Mouse (Mus musculus) layer of hippocampus, adult 11-12 months (tissue): Measurements from ENCODE around the gene Nxnl1.
A peak's percentile ranks its signal among the peaks of the same experiment; 100 is the strongest.

ENCODE experiments used
- DNase-seq: peaks from one replicate; pipeline ENCODE4 v3.0.0; 2022; ENCODE audit warnings: low spot score

Gene Nxnl1

DNA sequence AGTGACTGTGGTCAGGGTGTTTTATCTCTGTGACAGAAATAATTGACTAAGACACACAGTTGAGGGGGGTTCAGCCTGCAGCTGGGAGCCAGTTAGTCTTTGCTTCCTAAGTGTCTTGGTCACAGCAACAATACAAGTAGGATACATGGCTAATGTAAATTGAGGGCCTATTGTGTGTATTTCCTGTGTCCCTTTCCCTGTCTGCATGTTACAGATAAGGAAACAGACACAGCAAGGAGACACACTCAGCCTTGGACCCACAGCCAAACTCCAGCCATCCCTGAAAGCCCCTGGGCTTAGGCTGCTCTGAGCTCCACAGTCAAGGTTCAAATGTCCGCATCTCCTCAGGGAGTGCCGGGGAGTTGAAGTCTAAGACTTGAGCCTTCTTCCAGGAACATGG is 11.8 kb downstream of the Nxnl1 start:
- DNase-seq = no peak

DNA sequence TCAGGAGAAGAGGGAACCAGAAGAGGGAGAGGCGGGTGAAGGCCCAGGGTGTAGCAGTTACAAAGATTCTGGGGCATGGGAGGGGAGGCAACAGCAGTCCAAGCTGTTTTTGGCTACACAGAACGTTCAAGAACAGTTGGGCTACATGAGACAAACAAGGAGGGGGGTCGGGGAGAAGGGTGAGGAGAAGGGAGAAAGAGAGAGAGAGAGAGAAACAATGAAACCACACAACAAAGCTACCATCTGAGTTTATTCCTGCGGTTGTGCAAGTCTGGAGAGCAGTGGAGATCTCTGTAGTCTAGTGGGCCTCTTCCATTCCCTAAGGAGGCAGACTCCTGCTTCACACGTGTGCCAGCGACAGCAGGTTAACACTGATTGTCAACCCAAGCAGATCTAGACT is 12.4 kb downstream of the Nxnl1 start:
- DNase-seq = no peak

DNA sequence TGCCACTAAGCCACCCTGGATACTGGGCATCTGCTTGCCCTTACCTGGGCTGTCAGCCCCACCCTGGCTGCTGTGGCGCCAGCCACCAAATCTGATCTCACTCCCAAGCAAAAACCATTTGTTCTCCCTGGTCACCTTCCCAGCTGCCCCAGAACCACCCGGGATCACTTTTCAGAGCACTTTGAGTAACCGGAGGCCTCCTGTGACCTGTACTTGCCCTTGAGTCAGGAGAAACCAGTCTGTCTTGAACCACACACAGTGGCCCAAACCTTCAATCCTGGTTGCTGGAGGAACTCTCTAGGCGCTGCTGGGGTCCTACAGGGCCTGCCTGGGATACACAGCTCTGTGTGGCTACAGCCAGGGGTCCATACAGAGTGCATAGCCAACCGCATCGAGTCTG is 13.6 kb downstream of the Nxnl1 start:
- DNase-seq = no peak

- DNase-seq = no peak
Observed at GRCm38 (mm10) chr8:71550754-71551153, 15.6 kb downstream of the Nxnl1 start.

DNA sequence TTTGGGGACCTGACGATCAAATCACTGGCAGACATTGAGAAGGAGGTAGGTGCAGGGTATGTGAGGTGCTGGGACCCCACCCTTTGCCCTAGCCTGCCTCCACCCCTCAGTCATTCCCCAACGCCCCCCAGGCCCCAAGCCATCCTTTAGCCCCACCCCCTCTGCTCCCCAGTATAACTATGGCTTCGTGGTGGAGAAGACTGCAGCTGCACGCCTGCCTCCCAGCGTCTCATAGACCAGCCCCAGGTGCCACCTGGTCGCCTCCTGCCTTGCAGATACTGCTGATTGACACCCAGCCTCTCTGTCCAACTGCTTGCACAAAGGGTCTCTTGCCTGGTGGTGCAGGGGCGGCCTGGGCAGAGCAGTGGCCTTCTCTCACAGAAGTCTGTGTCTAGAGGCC is 18.8 kb downstream of the Nxnl1 start:
- DNase-seq = no peak

DNA sequence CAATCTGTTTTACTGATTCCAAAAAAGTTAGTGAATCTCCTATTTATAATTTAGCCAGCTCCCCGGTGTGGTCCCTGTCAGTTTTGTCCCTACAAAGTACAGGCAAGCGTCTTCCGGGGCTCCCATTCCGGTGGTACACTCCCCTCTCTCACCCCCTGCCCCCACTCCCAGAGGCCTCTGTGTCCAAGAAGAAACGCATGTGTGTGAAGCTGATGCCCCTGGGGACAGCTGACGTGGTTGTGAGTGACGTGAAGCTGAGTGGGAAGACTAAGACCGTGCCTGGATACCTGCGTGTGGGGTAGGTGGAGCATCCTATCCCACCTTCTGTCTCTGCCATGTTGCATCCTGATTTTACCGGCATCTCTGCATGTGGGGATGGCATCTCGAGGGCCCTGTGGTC is 21.3 kb downstream of the Nxnl1 start:
- no peak for DNase-seq

GRCm38 (mm10) chr8:71543755-71544154 is 22.6 kb downstream of the Nxnl1 start:
- DNase-seq = no peak

DNA sequence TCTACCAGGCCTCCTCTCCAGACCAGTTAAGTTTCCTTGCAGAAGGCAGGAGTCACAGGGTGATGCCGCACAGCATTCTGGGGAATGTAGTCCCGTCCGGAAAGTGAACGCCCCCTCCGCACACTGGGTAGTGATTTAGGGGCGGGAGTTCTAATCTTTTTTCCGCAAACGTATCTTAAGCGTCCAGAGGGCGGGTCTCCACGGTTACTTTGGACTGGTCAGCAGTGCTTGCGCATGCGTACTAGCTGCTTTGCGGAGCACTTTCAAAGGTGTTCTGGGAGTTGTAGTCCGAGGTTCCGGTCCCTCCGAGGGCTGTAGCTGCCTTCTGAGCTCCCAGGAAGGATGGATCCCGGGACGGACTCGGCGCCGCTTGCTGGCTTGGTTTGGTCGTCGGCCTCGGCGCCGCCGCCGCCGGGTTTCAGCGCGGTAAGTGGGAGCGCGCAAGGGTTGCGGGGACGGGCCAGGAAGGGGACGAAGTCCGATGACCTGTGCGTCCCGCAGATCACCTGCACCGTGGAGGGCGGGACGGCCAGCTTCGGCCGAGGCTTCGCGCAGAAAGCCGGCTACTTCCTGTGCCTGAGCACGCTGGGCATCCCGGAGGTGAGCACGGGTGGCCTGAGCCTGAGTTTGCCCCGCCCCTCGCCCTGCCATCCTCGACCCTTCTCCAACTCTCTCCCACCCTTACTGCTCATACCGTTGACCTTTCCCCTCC is 23.6 kb downstream of the Nxnl1 start, which contains the start of gene Mvb12a:
Gene Mvb12a (plus strand): TSS at position 291 of the 712 bp plus-strand sequence.
- DNase-seq = peak; percentile 99

GRCm38 (mm10) chr8:71537028-71537867 is 29.2 kb downstream of the Nxnl1 start, which contains the start of gene Bst2:
Gene Bst2, minus strand, starts transcription at chr8:71537456.
- DNase-seq = peak; percentile 70

DNA sequence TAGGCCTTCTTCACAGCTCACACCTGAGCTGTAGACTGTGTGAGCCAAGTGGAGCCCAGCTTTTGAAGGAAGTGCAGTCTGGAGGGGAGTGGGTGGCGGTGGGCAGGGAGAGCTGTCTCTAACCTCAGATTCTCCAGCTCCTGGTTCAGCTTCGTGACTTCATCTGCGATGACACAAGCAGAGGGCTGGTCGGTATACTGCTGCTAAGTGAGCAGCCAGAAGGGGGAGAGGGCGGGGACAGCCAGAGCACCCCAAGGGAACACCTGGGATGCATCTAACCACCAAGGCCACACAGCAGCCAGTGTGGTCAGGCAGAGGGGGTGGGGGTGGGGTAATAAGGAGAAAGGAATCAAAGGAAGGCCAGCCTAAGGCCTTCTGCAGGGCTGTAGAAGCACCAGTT is 30.7 kb downstream of the Nxnl1 start:
- DNase-seq = no peak

- DNase-seq = no peak
Observed at GRCm38 (mm10) chr8:71534263-71534810, 32.1 kb downstream of the Nxnl1 start.

GRCm38 (mm10) chr8:71530735-71531467 is 35.5 kb downstream of the Nxnl1 start:
- peak; percentile 64 for DNase-seq

DNA sequence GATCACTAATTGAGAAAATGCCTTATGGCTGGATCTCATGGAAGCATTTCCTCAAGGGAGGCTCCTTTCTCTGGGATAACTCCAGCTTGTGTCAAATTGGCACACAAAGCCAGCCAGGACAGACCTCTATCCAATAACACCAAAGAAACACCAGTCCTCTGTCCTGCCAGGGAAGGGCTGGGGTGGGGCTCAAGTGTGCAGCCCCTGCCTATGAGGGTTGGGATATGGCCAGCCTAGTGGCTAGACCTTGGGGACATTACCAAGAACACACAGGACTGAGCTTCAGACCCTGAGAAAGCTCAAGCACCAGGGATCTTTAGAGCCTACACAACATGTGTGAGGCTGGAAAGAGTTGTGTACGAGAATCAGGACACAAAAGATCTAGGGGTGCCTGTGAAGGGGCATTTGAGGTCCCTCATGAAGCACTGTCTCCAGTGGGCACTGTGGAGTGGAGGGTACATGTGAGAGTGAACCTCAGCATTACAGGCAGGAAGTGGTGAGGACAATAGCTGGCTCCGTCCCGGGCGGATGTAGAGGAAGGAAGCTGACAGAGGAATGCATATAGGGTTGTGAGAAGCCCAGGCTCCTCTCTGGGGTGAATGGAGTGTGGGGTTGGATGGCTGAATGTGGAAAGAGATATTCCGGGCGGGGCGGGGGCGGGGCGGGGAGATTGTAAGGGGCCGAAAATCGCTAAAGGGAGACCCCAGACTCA is 37.9 kb downstream of the Nxnl1 start:
- no peak for DNase-seq

GRCm38 (mm10) chr8:71527162-71527870 is 39.1 kb downstream of the Nxnl1 start:
- no peak for DNase-seq

DNA sequence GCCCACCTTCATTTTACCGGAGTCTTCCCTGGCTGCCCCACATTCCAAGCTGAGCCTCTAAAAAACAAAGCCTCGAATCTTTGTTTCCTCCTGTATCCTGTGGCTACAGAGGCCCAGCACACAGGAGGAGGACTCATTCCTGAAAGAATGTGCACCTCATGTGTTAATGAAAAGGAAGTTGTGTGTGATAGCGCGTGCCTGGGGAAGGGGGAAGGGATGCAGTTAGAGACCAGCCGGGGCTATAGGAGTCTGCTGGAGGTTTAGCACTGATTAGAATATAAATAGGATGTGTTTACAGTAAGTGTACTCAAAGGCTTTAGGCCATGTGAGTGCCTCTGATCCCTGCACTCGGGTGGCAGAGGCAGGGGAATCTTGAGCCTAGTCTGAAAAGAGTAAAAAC is 40.1 kb downstream of the Nxnl1 start:
- no peak for DNase-seq

- no peak for DNase-seq
Observed at GRCm38 (mm10) chr8:71525226-71526050, 41.0 kb downstream of the Nxnl1 start, which contains the start of gene Ccdc194. Gene Ccdc194, minus strand, starts transcription at chr8:71525711.

DNA sequence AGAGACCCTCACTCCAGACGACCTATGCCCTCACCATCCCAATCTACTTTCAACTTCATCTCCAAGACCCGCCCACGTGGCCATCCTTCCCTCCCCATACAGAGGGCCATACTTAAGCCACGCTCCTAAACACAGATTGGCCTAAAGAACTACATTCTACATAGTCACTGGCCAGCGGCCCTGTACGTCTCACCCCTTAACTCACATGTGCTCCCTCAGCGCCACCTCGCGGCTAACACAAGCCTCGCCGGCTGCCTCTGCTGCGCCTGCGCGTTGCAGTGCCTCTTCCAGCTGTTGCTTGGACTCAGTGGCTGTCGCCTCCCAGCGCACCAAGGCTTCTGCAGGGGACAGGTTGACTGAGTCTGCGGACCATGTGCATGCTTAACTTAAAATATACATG is 44.8 kb downstream of the Nxnl1 start:
- peak; percentile 95 for DNase-seq

DNA sequence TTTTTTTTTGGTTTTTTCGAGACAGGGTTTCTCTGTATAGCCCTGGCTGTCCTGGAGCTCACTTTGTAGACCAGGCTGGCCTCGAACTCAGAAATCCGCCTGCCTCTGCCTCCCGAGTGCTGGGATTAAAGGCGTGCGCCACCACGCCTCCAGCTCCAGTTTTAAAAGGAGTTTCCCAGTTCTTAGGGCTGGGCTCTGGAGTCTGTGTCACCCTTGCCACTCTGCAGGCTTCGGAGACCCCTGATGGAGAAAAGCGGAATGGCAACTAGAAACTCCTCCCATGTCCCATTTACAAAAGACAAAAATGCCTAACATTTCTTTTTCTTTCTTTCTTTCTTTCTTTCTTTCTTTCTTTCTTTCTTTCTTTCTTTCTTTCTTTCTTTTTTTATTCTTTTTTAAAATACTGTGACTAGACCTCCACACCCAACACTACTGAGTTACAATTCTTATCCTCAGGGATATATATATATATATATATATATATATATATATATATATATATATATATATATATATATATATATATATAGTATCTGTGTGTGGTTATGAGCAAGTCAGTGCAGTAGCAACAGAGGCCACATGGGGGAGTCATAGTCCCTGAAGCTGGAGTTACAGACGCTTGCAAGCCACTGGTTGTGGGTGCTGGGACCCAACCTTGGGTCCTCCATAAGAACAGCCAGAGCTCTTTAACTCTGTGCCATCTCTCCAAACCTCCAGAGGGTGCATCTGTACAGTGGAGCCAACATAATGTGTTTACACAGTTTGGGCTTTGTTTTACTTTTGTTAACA is 47.2 kb downstream of the Nxnl1 start:
- peak; percentile 55 for DNase-seq

- DNase-seq = no peak
Observed at GRCm38 (mm10) chr8:71516786-71517185, 49.6 kb downstream of the Nxnl1 start.
